12 mouse cellular contexts compared by ENCODE assay signal in genomic region chr11:23261490-23261889, GRCm38 (mm10). TPM values are rescaled to one million over a fixed set of nuclear protein-coding genes. Genes with fewer than 3 reads are reported as not detected.
DNase-seq lines count a peak whose midpoint lies in the region; TF ChIP-seq lines count a peak whose summit lies in the region.
"Had no signal": no experiment of that assay in that cellular context is flagged by ENCODE, and none has a peak within 500 bp of the region (broad histone marks: within the 10 kb centered on the region; RNA-seq: fewer than 3 reads in every experiment).

No protein-coding gene starts in this region.

- peak; percentile 26 for TF ChIP-seq CTCF in left cerebral cortex, adult 2 months (IDR thresholded peaks at IDR 0.05)

- no peak overlapping the region for H3K4me3 ChIP-seq in left cerebral cortex, adult 2 months

- no peak overlapping the region for H3K27ac ChIP-seq in left cerebral cortex, adult 2 months

- intact Hi-C loops in left cerebral cortex, adult 2 months (cut with DNase I), result no loop called here

- peak; percentile 28 to 58 for DNase-seq in adrenal gland, adult (ENCODE audit: inconsistent age in 2 of 2, low spot score in 1 of 2)
- no peak for DNase-seq in adrenal gland, postnatal 10 days
- DNase-seq in left cerebral cortex, adult 2 months (ENCODE audit: extremely low spot score in 1 of 2, low spot score in 2 of 2), result no peak
- no peak for DNase-seq in left cerebral cortex, adult 9 months (ENCODE audit: low spot score in 2 of 2)
- DNase-seq in 3T3-L1 (ENCODE audit: low read depth, low spot score) (peak; percentile 80), R1 (ENCODE audit: low read depth, low spot score) (peak; percentile 76)
- no peak for DNase-seq in frontal cortex, postnatal 25 days (ENCODE audit: low spot score in 2 of 2)
- DNase-seq in left cerebral cortex, adult 18-20 months (ENCODE audit: low spot score in 2 of 2), result no peak
- DNase-seq: gastrocnemius, postnatal 25 days; heart, postnatal 36 days; kidney, postnatal 14 days; left cerebral cortex, postnatal 4 days had no signal

RNA-seq across cellular contexts. Expression of gene Xpo1, which starts 5.6 kb away (rescaled TPM):
- 10 to 100 TPM; 61.9 to 70.0 TPM for total RNA-seq in adrenal gland, postnatal 10 days (2021)
- 10 to 100 TPM; 62.6 to 66.3 TPM for total RNA-seq in left cerebral cortex, adult 2 months (2021)
- 10 to 100 TPM; 60.9 to 65.2 TPM for total RNA-seq in left cerebral cortex, adult 18-20 months (2021)

RNA-seq across cellular contexts. Expression of gene Usp34, which starts 45.2 kb away (rescaled TPM):
- 10 to 100 TPM; 48.2 to 63.2 TPM for total RNA-seq in adrenal gland, postnatal 10 days (2021)
- 100 to 1,000 TPM in 1 of 2 experiments, 10 to 100 TPM in 1; 98.6 to 102 TPM for total RNA-seq in left cerebral cortex, adult 2 months (2021)
- total RNA-seq in left cerebral cortex, adult 18-20 months (2021), result 10 to 100 TPM; 84.5 to 92.5 TPM

Comparison
In these comparisons a context has a peak if more than half of its experiments do, and no peak if none do; other contexts are left out.
1. DNase-seq: peak in adrenal gland, adult (2 of 2), 3T3-L1 (single experiment) and R1 (single experiment); none in adrenal gland, postnatal 10 days (single experiment), left cerebral cortex, adult 2 months (0 of 2), left cerebral cortex, adult 9 months (0 of 2), frontal cortex, postnatal 25 days (0 of 2) and left cerebral cortex, adult 18-20 months (0 of 2).